ENCODE assay signal across 9 mouse cellular contexts in genomic region chr6:88152127-88152705, GRCm38 (mm10). TPM values are rescaled to one million over a fixed set of nuclear protein-coding genes. Genes with fewer than 3 reads are reported as not detected.
DNase-seq lines count a peak whose midpoint lies in the region; ATAC-seq lines count a peak whose summit lies in the region.
"Had no signal": no experiment of that assay in that cellular context is flagged by ENCODE, and none has a peak within 500 bp of the region (broad histone marks: within the 10 kb centered on the region; RNA-seq: fewer than 3 reads in every experiment).

No protein-coding gene starts in this region.

- H3K4me2 ChIP-seq in heart, embryonic 12.5 days = peak overlapping the region; percentile 38
- no peak overlapping the region for H3K4me2 ChIP-seq in midbrain, embryonic 16.5 days (ENCODE audit: low read length)
- H3K4me2 ChIP-seq in forebrain, embryonic 16.5 days (ENCODE audit: low read length) = no peak overlapping the region

- peak; percentile 63 to 72 for DNase-seq in adrenal gland, postnatal 36 days
- peak; percentile 79 for DNase-seq in kidney, postnatal 14 days
- peak; percentile 89 for DNase-seq in lung, postnatal 10 days
- no peak for DNase-seq in thymus, postnatal 0 days (ENCODE audit: low spot score)
- DNase-seq in left cerebral cortex, adult 11 months (ENCODE audit: low spot score) = no peak

- ATAC-seq in heart, embryonic 12.5 days (ENCODE audit: insufficient number of reproducible peaks, low FRiP score) = peak; percentile 77
- ATAC-seq in midbrain, embryonic 16.5 days = no peak
- no peak for ATAC-seq in forebrain, embryonic 16.5 days

- peaks cover 7% of the 10 kb centered on the region; the same call in 1 of the 2 replicates for H3K4me1 ChIP-seq in heart, embryonic 12.5 days (replicated peaks)
- H3K4me1 ChIP-seq in midbrain, embryonic 16.5 days (ENCODE audit: control insufficient read depth, insufficient read depth, low read length) = no peaks in the 10 kb centered on the region; the same call in 1 of the 2 replicates
- peaks cover 3% of the 10 kb centered on the region; the same call in 1 of the 2 replicates for H3K4me1 ChIP-seq in forebrain, embryonic 16.5 days (replicated peaks; ENCODE audit: control insufficient read depth, insufficient read depth, low read length)

- no peaks in the 10 kb centered on the region; the same call in 1 of the 2 replicates for H3K9me3 ChIP-seq in heart, embryonic 12.5 days (replicated peaks)
- no peaks in the 10 kb centered on the region for H3K9me3 ChIP-seq in midbrain, embryonic 16.5 days (replicated peaks; ENCODE audit: control insufficient read depth, low read length, poor library complexity, severe bottlenecking)
- H3K9me3 ChIP-seq in forebrain, embryonic 16.5 days (ENCODE audit: control insufficient read depth, low read length) = no peaks in the 10 kb centered on the region

- H3K9ac ChIP-seq in heart, embryonic 12.5 days = no peak overlapping the region
- H3K9ac ChIP-seq in midbrain, embryonic 16.5 days (ENCODE audit: low read depth, low read length) = no peak overlapping the region
- H3K9ac ChIP-seq in forebrain, embryonic 16.5 days (replicated peaks; ENCODE audit: low read depth, low read length) = no peak overlapping the region

- peak overlapping the region; percentile 50; the same call in 1 of the 2 replicates for H3K27ac ChIP-seq in heart, embryonic 12.5 days (ENCODE audit: poor library complexity, severe bottlenecking)
- no peak overlapping the region for H3K27ac ChIP-seq in midbrain, embryonic 16.5 days (ENCODE audit: low read length)
- H3K27ac ChIP-seq in forebrain, embryonic 16.5 days (ENCODE audit: low read length) = no peak overlapping the region
- H3K27ac ChIP-seq: macrophage had no signal

- H3K27me3 ChIP-seq in heart, embryonic 12.5 days (replicated peaks) = no peaks in the 10 kb centered on the region; the same call in 1 of the 2 replicates
- H3K27me3 ChIP-seq in midbrain, embryonic 16.5 days (ENCODE audit: control insufficient read depth, insufficient read depth, low read depth, low read length) = no peaks in the 10 kb centered on the region
- no peaks in the 10 kb centered on the region for H3K27me3 ChIP-seq in forebrain, embryonic 16.5 days (replicated peaks; ENCODE audit: control insufficient read depth, insufficient read depth, low read length)

- no peaks in the 10 kb centered on the region for H3K36me3 ChIP-seq in heart, embryonic 12.5 days
- H3K36me3 ChIP-seq in midbrain, embryonic 16.5 days (ENCODE audit: control insufficient read depth, insufficient read depth, low read length) = no peaks in the 10 kb centered on the region
- no peaks in the 10 kb centered on the region for H3K36me3 ChIP-seq in forebrain, embryonic 16.5 days (ENCODE audit: control insufficient read depth, insufficient read depth)

- H3K4me3 ChIP-seq in heart, embryonic 12.5 days = 0 out of 2 replicates have a peak overlapping the region, but pooled peaks have one; percentile 4
- no peak overlapping the region for H3K4me3 ChIP-seq in midbrain, embryonic 16.5 days (ENCODE audit: low read depth, low read length)
- no peak overlapping the region for H3K4me3 ChIP-seq in forebrain, embryonic 16.5 days (replicated peaks; ENCODE audit: low read length)

- 72% methylated on average over 14 of the region's 14 CpGs for WGBS in heart, embryonic 12.5 days
- 87% methylated on average over 14 of the region's 14 CpGs for WGBS in midbrain, embryonic 16.5 days
- 89% methylated on average over 14 of the region's 14 CpGs for WGBS in forebrain, embryonic 16.5 days

RNA-seq across cellular contexts. Expression of gene Gata2, which starts 41.5 kb away (rescaled TPM):
- total RNA-seq in adrenal gland, postnatal 36 days (2021) = 10 to 100 TPM; 21.0 to 21.1 TPM
- 20.8 and 21.3 TPM in 2 replicates for polyA plus RNA-seq in heart, embryonic 12.5 days (2016; fragmentation: Nextera tagmentation; extraction: Ambion mirVana)
- polyA plus RNA-seq in thymus, postnatal 0 days (2015; fragmentation: Nextera tagmentation; extraction: Ambion mirVana) = 1.6 and 1.8 TPM in 2 replicates
- polyA plus RNA-seq in midbrain, embryonic 16.5 days (2015; fragmentation: Nextera tagmentation; extraction: Ambion mirVana) = 13.0 and 15.0 TPM in 2 replicates
- 1.8 TPM in 2 replicates for polyA plus RNA-seq in forebrain, embryonic 16.5 days (2015; fragmentation: Nextera tagmentation; extraction: Ambion mirVana)

Comparison
In these comparisons a context has a peak if more than half of its experiments do, and no peak if none do; other contexts are left out.
1. DNase-seq: peak in adrenal gland, postnatal 36 days (2 of 2), kidney, postnatal 14 days (single experiment) and lung, postnatal 10 days (single experiment); none in thymus, postnatal 0 days (single experiment) and left cerebral cortex, adult 11 months (single experiment).